Mouse (Mus musculus) stomach, embryonic 15.5 days (tissue): ENCODE data around the gene Eid3. TPM values are rescaled to one million over a fixed set of nuclear protein-coding genes. Genes with fewer than 3 reads are reported as not detected.
A peak's percentile ranks its signal among the peaks of the same experiment; 100 is the strongest.

Source experiments
- ATAC-seq: fragments of 200-750 bp; cut with Nextera tagmentation; 2 replicates; pipeline ENCODE4 v1.8.0; 2017; ENCODE audit warnings: low read depth, moderate number of reproducible peaks, moderate TSS enrichment; ENCODE audit not compliant: insufficient read depth, low FRiP score
- H3K27ac ChIP-seq: fragments of 300-500 bp; sonication (generic); 2 replicates; pipeline ENCODE4 v1.5.1; 2015; ENCODE audit warnings: mild to moderate bottlenecking, inconsistent platforms
- H3K27me3 ChIP-seq: fragments of 300-500 bp; sonication (generic); replicated peaks from 2 replicates; pipeline ENCODE4 v1.6.1; 2015; ENCODE audit warnings: inconsistent platforms
- H3K36me3 ChIP-seq: fragments of 300-500 bp; sonication (generic); 2 replicates; pipeline ENCODE4 v1.6.1; 2015; ENCODE audit warnings: inconsistent platforms
- H3K4me1 ChIP-seq: fragments of 300-500 bp; sonication (generic); 2 replicates; pipeline ENCODE4 v1.6.1; 2015; ENCODE audit warnings: inconsistent platforms
- H3K4me2 ChIP-seq: fragments of 300-500 bp; sonication (generic); 2 replicates; pipeline ENCODE4 v1.6.1; 2015; ENCODE audit warnings: mild to moderate bottlenecking, inconsistent platforms
- H3K4me3 ChIP-seq: fragments of 300-500 bp; sonication (generic); replicated peaks from 2 replicates; pipeline ENCODE4 v1.5.1; 2015; ENCODE audit warnings: inconsistent platforms
- H3K9ac ChIP-seq: fragments of 300-500 bp; sonication (generic); 2 replicates; pipeline ENCODE4 v1.6.1; 2015; ENCODE audit warnings: inconsistent platforms
- H3K9me3 ChIP-seq: fragments of 300-500 bp; sonication (generic); 2 replicates; pipeline ENCODE4 v1.6.1; 2016; ENCODE audit warnings: inconsistent platforms
- WGBS: fragments of 180-500 bp; shearing (Covaris S2); methylation state at CpG from one replicate; pipeline ENCODE4 v1.1.7; 2015; 5-methylcytosine and 5-hydroxymethylcytosine counted together
- polyA plus RNA-seq: library from polyadenylated mRNA; unstranded; fragments of >200 nt; fragmentation: Nextera tagmentation; extraction: Ambion mirVana; gene quantifications from 2 replicates; pipeline ENCODE4 v1.2.1, GENCODE M21; 2015

Eid3 gene
- polyA plus RNA-seq, 1 experiment from 2014 or later = 0.65 TPM

DNA sequence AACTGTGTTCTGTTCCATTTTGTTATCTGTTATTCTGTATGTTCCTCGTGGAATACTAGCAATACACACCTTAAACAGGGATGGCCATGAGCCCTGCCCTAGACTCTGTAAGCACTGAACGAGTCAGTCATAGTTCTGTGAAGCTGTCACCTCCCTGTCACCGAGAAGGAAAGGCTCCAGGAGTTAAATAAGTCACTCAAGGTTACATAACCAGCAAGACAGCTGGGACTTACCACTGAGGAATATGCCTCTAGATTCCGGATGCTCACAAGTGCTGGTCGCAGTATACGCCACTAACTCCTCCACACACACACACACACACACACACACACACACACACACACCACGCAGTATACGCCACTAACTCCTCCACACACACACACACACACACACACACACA lies 21.7 kb upstream of the Eid3 start:
- H3K4me2 ChIP-seq = no peak overlapping the region
- no peaks in the 10 kb centered on the region for H3K27me3 ChIP-seq
- no peak overlapping the region for H3K9ac ChIP-seq
- no peaks in the 10 kb centered on the region for H3K9me3 ChIP-seq
- no peak overlapping the region for H3K27ac ChIP-seq
- no peaks in the 10 kb centered on the region for H3K36me3 ChIP-seq
- no peaks in the 10 kb centered on the region for H3K4me1 ChIP-seq
- 76% methylated on average over 8 of the region's 8 CpGs for WGBS
- no peak overlapping the region for H3K4me3 ChIP-seq
- ATAC-seq = no peak

DNA sequence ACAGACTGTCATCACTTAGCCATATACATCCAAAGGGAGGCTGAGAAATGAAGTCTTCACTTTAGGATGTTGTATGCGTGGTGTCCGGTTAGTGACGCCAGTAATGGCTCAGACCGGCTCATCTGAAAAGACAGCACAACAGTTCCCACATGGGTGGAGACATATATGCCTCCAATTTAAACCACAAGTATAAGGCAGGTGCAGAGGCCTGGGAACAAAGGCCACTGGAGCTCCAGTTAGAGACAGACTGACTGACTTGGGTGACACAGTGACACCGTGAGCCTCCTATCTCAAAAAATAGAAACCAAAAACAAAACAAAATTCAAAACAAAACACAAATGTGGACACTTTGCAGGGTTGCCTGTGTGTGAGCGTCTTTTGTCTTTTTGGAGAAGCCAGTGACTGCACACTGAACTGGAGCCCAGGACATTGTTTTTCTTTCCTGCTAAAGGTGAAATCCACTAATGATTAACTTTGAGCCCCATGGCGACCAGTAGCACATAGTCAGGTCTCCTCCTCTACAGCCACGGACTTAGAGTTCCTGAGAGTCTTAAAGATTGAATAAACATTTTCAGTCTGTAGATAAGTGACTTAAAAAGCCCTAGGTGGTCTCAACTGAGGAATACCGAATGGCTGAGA lies 18.5 kb upstream of the Eid3 start:
- Histone ChIP-seq H3K27me3 (no peaks in the 10 kb centered on the region), H3K27ac (no peak overlapping the region), H3K36me3 (no peaks in the 10 kb centered on the region), H3K4me2 (no peak overlapping the region), H3K9ac (no peak overlapping the region), H3K4me1 (no peaks in the 10 kb centered on the region), H3K4me3 (no peak overlapping the region), H3K9me3 (no peaks in the 10 kb centered on the region)
- WGBS = 58% methylated on average over 9 of the region's 9 CpGs
- no peak for ATAC-seq

DNA sequence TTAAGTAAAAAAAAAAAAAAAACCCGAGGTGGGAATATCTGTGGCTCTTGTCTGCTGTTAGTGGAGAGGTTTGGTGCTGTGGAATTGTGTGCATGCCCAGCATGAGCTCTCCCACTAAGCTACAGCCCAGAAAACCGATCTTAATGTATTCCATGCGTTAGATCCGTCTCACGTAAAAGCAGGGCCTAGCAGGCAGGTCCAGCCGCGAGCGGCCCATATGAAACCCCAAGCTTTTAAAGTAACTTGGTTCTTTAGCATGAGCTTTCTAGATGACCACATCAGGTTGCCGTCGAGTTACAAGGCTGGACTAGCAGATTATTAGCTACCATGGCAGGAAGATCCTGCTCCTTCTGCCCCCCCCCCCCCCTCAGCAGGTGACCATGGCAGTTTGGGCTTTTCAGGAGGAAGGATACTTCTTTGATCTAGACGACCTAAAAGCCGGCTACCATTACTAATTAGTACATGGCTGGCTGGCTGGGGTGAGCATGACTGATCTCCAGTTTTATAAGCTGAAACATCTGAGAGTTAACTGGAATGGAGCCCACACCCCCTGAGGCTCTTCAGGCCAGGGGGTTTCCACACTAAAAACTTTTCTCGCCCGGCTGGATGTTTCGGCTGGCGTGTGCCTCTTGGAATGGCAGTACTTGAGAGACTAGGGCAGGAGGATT lies 16.6 kb upstream of the Eid3 start:
- ATAC-seq = no peak
- H3K4me2 ChIP-seq = no peak overlapping the region

DNA sequence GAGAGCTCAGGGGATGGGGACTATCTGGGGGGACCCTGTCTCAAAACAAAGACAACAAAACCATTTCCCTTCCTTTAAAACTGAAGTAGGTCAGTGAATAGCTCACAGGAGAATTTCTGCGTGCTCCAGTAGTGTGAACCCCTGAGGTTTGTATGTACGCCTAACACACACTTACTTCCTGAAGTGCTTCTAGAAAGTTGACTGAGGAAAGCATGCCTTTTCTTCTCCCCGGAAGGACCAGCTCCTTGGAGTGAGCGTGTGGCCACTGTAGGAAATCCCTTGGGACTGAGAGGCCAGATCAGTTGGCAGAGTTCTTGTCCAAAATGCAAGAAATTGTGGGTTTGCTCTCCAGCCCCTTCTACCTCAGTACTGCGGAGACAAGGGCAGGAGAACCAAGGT lies 16.1 kb upstream of the Eid3 start:
- Histone ChIP-seq H3K27me3 (no peaks in the 10 kb centered on the region), H3K4me2 (no peak overlapping the region), H3K27ac (no peak overlapping the region), H3K9ac (no peak overlapping the region), H3K9me3 (no peaks in the 10 kb centered on the region), H3K4me3 (no peak overlapping the region), H3K4me1 (no peaks in the 10 kb centered on the region), H3K36me3 (no peaks in the 10 kb centered on the region)
- no peak for ATAC-seq
- WGBS = 84% methylated on average over 5 of the region's 5 CpGs

More for the DNA sequence above, 16.6 kb upstream of the Eid3 start:
- no peaks in the 10 kb centered on the region for H3K4me1 ChIP-seq
- WGBS = 78% methylated on average over 16 of the region's 16 CpGs
- no peaks in the 10 kb centered on the region for H3K9me3 ChIP-seq
- H3K36me3 ChIP-seq = no peaks in the 10 kb centered on the region
- no peak overlapping the region for H3K4me3 ChIP-seq
- H3K9ac ChIP-seq = no peak overlapping the region
- no peak overlapping the region for H3K27ac ChIP-seq
- H3K27me3 ChIP-seq = no peaks in the 10 kb centered on the region

DNA sequence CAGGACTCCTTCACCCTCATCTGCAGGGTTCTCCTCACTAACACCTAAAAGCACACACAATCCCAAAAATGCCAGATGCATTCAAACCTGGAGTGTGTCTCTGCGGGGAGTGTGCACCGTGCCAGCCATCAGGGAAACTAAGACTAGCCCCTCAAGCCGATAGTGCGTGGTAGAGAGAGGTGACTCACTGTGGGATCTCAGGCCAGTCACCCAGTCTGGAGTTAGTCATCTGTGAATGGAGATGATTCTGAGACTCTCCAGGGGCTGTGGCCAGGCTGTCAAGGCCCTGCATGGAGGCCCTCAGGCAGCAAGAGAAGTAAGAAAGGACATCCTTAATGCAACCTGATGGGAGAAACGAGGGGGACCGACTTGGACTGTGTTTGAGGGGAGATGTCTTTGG lies 14.7 kb upstream of the Eid3 start:
- Histone ChIP-seq H3K36me3 (no peaks in the 10 kb centered on the region), H3K9me3 (no peaks in the 10 kb centered on the region), H3K9ac (no peak overlapping the region), H3K27me3 (no peaks in the 10 kb centered on the region), H3K4me2 (no peak overlapping the region), H3K4me3 (no peak overlapping the region), H3K4me1 (no peaks in the 10 kb centered on the region), H3K27ac (no peak overlapping the region)
- 88% methylated on average over 6 of the region's 6 CpGs for WGBS
- ATAC-seq = no peak

DNA sequence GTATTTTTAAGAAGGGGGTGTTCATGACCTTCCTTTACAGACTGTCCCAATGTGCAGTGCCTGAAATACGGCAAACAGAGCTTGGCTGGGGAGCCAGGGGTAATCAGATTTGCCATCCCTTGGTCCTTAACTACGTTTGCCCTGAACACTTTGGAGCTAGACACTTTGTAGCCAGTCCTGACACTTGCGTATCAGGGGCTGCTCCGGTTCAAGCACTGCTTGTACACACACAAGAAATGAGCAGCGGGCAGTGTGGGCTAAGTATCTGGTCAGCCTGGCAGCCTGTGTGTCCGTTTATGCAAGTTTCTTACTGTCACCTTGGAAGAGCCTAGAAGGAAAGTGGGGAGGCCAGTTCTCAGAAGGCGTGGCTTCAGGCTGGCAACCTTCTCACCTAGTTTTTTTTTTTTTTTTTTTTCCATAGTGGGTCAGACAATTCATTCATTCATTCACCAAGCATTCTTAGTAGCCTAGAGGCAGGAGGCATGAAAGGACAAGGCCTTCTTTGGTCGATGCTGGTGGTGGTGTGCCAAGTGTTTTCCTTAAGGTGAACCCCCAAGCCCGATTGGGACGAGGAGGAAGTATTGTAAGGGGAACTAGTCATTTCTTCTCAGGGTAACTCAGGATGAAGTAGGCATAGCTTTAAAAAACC lies 8.3 kb upstream of the Eid3 start:
- Histone ChIP-seq H3K27ac (peak overlapping the region; percentile 96), H3K9ac (no peak overlapping the region), H3K27me3 (no peaks in the 10 kb centered on the region), H3K36me3 (no peaks in the 10 kb centered on the region), H3K4me1 (peaks cover 4% of the 10 kb centered on the region), H3K4me2 (peak overlapping the region; percentile 81), H3K4me3 (peak overlapping the region; percentile 70), H3K9me3 (no peaks in the 10 kb centered on the region)
- no peak for ATAC-seq
- 55% methylated on average over 10 of the region's 10 CpGs for WGBS

DNA sequence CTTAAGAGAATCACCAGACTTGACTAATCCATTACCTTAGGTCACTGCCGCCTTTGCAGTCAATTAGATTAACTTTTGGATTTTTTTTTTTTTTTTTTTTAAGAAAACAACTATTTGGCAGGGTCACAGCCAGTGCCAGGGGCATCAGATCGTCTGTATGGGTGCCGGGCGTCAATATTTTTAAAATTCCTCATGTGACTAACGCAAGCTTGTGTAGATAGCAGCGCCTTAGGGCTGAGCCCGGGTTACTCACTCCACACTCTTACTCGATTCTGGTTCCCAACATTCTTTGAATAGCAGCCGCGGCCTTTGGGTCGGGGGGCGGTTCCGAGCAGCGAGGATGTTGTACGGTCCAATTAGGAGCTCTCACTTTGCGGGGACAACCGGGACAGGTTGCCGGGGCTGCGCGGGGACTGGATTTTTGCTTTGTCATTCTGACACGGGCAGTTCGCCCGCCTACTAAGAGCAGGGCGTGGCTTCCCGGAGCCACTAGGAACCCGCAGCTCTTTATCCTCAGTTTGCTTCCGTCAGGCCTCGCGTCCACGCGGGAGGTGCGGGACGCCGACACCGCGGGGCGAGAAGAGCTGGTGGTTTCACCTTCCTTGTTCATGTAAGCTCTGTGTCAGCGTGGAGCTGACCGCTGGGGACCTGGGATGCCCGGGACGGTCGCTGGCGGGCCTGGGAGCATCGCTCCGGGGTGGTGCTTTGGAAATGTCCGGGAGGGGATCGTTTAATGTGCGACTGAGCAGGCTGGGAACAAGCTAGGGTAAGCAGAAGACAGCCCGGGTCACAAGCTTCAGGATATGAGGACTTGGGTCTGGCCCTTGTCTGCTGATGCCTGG lies 7.5 kb upstream of the Eid3 start:
- H3K27me3 ChIP-seq = no peaks in the 10 kb centered on the region
- ATAC-seq = peak; percentile 88
- peaks cover 6% of the 10 kb centered on the region for H3K4me1 ChIP-seq
- H3K9me3 ChIP-seq = no peaks in the 10 kb centered on the region
- H3K4me3 ChIP-seq = peak overlapping the region; percentile 70
- H3K9ac ChIP-seq = peak overlapping the region; percentile 66
- peak overlapping the region; percentile 81 for H3K4me2 ChIP-seq
- under 1% methylated on average over 49 of the region's 49 CpGs for WGBS
- peak overlapping the region; percentile 96 for H3K27ac ChIP-seq
- H3K36me3 ChIP-seq = 0 out of 2 replicates have a peak, but pooled peaks cover 2% of the 10 kb centered on the region

DNA sequence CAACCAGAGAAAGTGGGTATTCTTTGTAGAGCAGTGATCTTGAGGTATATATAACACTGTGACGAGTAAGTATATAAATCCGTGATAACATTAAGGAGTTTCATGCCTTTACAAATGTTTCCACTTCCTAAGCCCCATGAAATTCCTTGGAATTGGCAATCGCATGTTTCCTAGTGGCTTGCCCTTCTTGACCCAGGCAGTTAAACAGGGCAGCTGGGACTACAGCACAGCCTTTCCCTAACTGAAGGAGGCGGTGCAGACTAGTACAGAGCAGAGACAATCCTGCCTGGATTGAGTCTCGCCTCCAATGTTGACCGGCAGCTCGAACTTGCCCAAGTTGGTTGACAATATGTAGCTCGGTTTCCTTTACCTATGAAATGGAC lies 6.9 kb upstream of the Eid3 start:
- Histone ChIP-seq H3K4me2 (peak overlapping the region; percentile 81), H3K9ac (peak overlapping the region; percentile 66), H3K27ac (peak overlapping the region; percentile 96), H3K9me3 (no peaks in the 10 kb centered on the region), H3K36me3 (0 out of 2 replicates have a peak, but pooled peaks cover 8% of the 10 kb centered on the region), H3K4me1 (peaks cover 6% of the 10 kb centered on the region), H3K27me3 (no peaks in the 10 kb centered on the region), H3K4me3 (peak overlapping the region; percentile 70)
- under 1% methylated on average over 8 of the region's 8 CpGs for WGBS
- peak; percentile 60 for ATAC-seq

DNA sequence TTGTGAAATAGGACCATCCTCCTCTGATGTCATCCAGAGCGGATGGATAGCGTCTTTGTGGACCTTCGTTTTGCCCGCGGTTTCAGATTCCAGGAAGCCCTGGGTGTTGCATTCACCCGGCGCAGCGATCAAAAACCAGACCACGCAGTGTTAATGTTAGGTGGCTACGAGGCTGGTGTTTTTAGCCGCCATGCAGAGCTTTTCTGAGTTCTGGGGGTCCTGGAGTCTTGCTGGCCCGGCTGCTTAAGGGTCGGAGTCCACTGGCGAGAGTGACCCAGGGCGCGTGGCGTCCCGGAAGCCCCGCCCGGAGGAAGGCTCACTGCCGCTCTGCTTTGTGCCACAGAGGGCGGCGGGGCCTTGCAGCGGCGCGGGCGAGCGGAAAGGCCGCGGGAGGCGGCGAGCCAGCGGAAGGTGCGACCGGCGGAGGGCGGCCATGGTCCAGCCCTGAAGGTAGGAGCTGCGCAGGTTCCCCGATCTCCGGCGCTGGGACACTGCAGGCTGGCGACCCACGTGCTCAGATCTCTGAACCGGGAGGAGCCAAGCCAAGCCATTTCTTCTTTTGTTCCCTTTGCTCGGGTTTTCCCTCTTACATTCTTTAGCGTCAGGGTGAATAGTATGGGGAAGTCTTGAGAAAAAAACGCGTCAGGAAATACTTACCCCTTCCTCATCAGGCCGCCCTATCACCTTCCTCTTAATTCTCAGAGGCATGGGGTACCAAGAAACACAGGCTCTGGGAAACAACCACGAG lies 6.1 kb upstream of the Eid3 start:
- H3K9me3 ChIP-seq = no peaks in the 10 kb centered on the region
- H3K4me2 ChIP-seq = peak overlapping the region; percentile 81
- 0 out of 2 replicates have a peak, but pooled peaks cover 12% of the 10 kb centered on the region for H3K36me3 ChIP-seq
- H3K9ac ChIP-seq = peak overlapping the region; percentile 63
- H3K4me3 ChIP-seq = peak overlapping the region; percentile 70
- under 1% methylated on average over 49 of the region's 50 CpGs for WGBS
- H3K27ac ChIP-seq = peak overlapping the region; percentile 96
- no peaks in the 10 kb centered on the region for H3K27me3 ChIP-seq
- H3K4me1 ChIP-seq = peaks cover 6% of the 10 kb centered on the region
- ATAC-seq = peak; percentile 66

DNA sequence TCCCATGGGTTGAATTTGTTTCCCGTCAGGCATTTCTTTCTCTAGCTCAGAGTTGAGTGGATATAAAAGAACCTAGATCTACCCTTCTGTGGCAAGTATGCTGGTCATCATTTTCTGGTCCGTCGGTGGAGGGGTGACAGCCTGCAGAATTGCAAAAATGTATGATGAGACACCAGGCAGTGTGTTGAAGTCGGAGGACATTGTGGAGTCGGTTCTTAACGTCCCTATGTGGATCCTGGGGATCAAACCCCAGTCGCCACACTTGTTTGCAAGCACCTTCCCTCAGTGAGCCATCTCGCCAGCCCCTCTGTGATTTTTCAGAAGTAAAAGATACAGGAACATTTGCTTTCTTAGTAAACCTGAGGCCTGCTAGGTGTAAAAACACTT lies 5.5 kb upstream of the Eid3 start:
- Histone ChIP-seq H3K9ac (peak overlapping the region; percentile 63), H3K9me3 (no peaks in the 10 kb centered on the region), H3K4me3 (peak overlapping the region; percentile 70), H3K4me1 (peaks cover 6% of the 10 kb centered on the region), H3K36me3 (0 out of 2 replicates have a peak, but pooled peaks cover 12% of the 10 kb centered on the region), H3K4me2 (peak overlapping the region; percentile 81), H3K27ac (peak overlapping the region; percentile 96), H3K27me3 (no peaks in the 10 kb centered on the region)
- ATAC-seq = no peak
- 7% methylated on average over 8 of the region's 8 CpGs for WGBS

DNA sequence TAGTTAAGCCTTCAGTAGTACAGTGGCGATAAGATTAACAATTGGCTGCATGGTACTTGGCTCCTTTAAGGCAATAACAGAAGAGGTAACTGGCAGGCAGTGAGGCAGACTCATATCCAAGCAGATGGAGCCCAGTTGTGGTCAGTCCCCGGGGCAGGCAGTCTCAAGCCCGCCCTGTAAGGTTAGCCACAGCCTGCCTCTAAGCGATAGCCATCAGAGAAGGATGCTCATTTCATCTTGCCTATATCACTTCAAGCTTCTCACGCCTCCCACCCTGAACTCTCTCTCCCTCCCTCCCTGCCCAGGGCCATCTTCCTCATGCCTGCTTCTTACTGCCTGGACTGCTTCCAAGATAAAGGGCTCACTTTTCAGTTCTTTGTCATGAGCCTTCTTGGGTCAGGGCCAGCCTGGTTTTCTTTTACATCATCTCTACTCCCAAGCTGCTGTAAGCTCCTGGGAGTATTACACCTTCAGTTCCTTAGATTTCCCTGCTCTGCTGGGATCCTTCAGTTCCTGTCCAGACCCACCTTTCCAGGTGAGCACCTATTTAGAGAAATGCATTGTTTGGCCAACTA lies 3.2 kb upstream of the Eid3 start:
- H3K4me1 ChIP-seq = peaks cover 6% of the 10 kb centered on the region
- no peak overlapping the region for H3K27ac ChIP-seq
- H3K4me3 ChIP-seq = no peak overlapping the region
- no peaks in the 10 kb centered on the region for H3K27me3 ChIP-seq
- 67% methylated on average over 5 of the region's 5 CpGs for WGBS
- H3K36me3 ChIP-seq = 0 out of 2 replicates have a peak, but pooled peaks cover 15% of the 10 kb centered on the region
- no peak for ATAC-seq
- no peak overlapping the region for H3K9ac ChIP-seq
- H3K9me3 ChIP-seq = no peaks in the 10 kb centered on the region
- H3K4me2 ChIP-seq = no peak overlapping the region
